Mouse (Mus musculus) heart, embryonic 13.5 days (tissue): ENCODE measurements around the gene Plekhb2. TPM values are rescaled to one million over a fixed set of nuclear protein-coding genes. Genes with fewer than 3 reads are reported as not detected.

Experiments
- polyA plus RNA-seq: library from polyadenylated mRNA; unstranded; fragments of >200 nt; fragmentation: Nextera tagmentation; extraction: Ambion mirVana; gene quantifications from 2 replicates; pipeline ENCODE4 v1.2.1, GENCODE M21; 2015

The Plekhb2 gene
- polyA plus RNA-seq, 1 experiment from 2014 or later = 56.3 TPM

Other genes starting within 250 kb of the Plekhb2 start
- gene Fam168b, start 6.9 kb upstream of the Plekhb2 start, polyA plus RNA-seq = 43.7 and 44.2 TPM in 2 replicates